Mouse (Mus musculus): ENCODE measurements at regions not wholly inside any gene's neighbourhood (a gene's known extent, or its start where the extent isn't known, plus 50 kb on each side); places are given as distances from the start of the nearest gene placed in this dataset.

GRCm38 (mm10) chr12:39373721-39374120 is 594.5 kb downstream of the Etv1 start:
- no peak for DNase-seq

Data from kidney, adult 11 months (tissue).